Mouse (Mus musculus) erythroid progenitor cell, adult 5-6 weeks (primary cell): Measurements from ENCODE around the gene Insr. TPM values are rescaled to one million over a fixed set of nuclear protein-coding genes. Genes with fewer than 3 reads are reported as not detected.
"Not testable (repeated sequence)": the region's sequence is repeated elsewhere in the genome, so short reads cannot be mapped to it uniquely, and the experiment has no call there.

Source experiments
- ATAC-seq: replicated peaks from 2 replicates; pipeline ENCODE4 v1.8.0; 2016; ENCODE audit warnings: moderate number of reproducible peaks, mild to moderate bottlenecking, moderate TSS enrichment, inconsistent platforms; ENCODE audit not compliant: poor library complexity, low FRiP score, severe bottlenecking
- total RNA-seq, 2 experiments: library from RNA; stranded (forward) in 1 of 2; stranded (reverse) in 1 of 2; fragments of 150-400 nt in 1 of 2; fragments of 186-747, 209-891 nt in 1 of 2; gene quantifications; 2 replicates each; pipeline versions ENCODE4 v1.2.3 to v1.2.4; 2015 to 2017; ENCODE audit warnings: low replicate concordance in 2 of 2

Insr gene
- total RNA-seq, 2 experiments from 2014 or later: 7.1 to 8.0 TPM

DNA sequence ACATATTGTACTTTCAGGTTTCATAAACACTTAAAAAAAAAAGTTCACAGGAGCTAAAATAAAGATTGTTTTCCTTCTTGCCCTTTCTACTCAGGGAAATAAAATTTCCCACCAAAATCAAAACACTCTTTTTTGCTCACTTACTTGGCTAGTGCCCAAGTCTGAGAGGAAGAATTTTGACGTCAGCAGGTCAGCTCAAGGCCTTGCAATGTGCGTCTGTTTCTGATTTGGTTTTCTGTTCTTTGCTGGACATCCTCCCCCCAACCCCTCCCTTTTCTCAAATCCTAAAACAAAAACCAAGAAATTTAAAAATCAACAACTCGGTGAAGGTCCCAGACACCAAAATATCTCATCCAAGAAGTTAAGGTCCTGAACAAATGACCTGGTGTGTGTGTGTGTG lies 70.1 kb downstream of the Insr start:
- no peak for ATAC-seq

DNA sequence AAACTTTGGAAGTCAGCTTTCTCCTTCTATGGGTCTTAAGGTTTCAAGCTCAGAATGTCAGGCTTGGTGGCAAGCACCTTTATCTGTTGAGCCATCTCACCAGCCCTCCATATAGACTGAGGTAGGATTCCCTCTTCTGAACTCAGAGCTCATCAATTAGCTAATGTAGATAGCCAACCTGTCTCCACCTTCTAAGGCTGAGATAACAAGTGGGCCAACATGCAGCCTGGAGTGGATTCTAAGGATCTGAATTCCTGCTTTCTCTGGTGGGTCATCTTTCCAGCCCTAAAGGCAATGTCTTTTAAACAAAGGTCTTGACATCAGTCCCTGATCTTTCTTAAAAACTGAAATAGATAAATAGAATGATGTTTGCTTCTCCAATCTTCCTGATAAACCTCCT lies 70.7 kb downstream of the Insr start:
- ATAC-seq: no peak

- no peak for ATAC-seq
These were observed 74.5 kb downstream of the Insr start for GRCm38 (mm10) chr8:3204758-3205443.

DNA sequence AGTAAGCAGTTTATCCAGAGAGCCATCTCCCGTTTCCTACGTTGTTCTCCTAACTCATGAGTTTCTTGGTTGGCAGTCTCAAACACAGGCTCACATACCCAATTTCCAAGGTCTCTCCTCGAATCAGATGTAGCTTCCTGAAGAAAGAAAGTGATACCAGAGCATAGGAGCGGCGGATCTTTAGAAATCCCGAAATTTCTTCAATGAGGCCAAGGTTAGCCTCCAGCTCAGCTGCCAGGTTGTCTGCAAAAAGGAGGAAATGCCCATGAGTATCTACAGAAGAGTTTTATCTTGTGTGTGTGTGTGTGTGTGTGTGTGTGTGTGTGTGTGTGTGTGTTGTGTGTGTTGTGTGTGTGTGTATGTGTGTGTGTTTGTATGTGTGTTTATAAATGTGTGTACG lies 76.6 kb downstream of the Insr start:
- ATAC-seq: no peak

- ATAC-seq: not testable (repeated sequence)
These were observed 85.1 kb downstream of the Insr start for GRCm38 (mm10) chr8:3194297-3194696.

DNA sequence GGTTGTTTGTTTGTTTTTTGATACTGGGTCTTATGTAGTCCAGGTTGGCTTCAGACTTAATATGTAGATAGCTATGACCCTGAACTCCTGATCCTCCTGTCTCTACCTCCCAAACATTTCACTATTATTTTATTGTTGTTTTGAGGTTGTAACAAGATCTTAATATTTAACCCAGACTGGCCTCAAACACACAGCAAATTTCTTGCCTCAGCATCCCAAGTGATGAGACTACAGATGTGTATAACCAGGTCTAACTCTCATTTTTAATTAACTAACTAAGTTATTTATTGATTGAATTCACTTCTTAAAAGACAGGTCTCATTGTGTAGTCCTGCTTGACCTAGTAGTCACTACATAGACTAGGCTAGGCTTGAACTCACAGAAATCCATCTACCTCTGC lies 88.4 kb downstream of the Insr start:
- ATAC-seq: no peak

DNA sequence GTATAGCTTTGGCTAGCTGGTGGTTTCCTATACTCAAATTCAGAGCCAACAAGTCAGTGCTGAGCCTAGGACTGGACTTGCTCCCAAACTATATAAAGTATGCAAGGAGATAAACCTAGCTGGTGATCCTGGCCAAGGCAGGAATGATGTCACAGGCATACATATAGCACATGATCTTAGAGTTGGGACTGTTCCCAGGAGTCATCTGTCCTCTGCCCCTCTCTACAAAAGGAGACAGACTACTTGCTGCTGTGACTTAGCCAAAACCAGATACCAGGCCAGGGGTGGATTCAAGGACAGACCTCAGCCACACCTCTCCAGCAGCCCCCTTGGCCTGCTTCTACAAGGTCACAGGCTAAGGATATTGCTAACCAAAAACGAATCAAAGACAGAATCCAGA lies 92.0 kb downstream of the Insr start:
- ATAC-seq: no peak

GRCm38 (mm10) chr8:3179930-3180329 lies 99.5 kb downstream of the Insr start:
- no peak for ATAC-seq

- no peak for ATAC-seq
These were observed 102.0 kb downstream of the Insr start for GRCm38 (mm10) chr8:3177440-3177839.

DNA sequence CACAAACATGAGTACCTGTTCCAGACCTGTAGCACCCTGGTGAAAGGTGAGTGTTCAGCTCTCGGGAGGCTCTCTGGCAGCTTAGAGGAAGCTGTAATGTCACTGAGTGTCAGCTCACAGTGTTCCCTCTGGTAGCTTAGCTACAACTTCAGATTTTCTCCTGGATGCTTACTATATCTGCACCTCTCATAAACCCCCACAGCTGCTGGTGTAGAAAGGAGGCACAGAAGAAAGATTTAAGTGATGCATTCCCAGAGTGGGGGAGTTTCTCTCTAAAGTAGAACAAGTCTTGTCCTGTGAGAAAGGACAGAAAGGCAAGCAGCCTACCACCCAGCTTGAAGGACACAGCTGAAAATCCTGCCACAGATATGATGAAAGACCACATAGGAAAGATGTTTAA lies 107.2 kb downstream of the Insr start:
- no peak for ATAC-seq

DNA sequence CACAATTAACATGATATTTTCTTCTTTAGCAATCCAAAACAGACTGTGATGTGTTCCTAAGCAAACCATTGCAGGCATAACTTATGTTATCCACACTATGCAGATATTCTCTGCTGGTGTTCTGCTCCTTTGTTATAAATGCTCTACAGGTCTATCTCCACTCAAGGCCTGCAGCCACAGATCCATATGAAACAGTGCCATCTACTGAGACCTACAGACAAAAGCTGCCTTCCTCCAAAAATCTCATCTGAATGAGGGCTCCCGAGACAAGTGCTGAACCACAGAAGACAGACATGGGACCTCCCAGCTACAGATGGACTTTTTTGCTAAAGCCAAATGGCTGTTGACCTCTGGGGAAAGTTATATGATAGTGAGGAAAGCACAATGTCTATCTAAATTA lies 132.9 kb downstream of the Insr start:
- no peak for ATAC-seq

DNA sequence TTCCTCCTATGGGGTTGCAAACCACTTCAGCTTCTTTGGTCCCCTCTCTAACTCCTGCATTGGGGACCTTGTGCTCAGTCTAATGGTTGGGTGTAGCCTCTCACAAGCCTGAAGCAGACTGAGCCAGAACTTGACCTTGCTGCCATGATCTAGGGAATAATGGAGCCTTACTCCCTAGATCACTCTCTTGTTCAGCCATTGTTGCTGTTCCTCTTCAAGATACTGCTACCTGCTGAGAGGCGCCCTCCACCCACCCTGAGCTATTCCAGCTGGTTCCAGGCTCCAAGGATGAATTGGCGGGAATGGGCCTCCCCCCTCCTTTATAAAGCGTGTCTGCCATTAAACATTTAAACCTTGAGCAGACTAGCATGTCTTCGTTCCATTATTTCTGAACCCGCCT lies 179.0 kb downstream of the Insr start:
- not testable (repeated sequence) for ATAC-seq

Other genes with a start within 250 kb of the Insr start
- gene A430078G23Rik, start 73.8 kb upstream of the Insr start, total RNA-seq (2015; ENCODE audit: low replicate concordance): 1.3 and 4.7 TPM in 2 replicates
- gene A430078G23Rik, start 73.8 kb upstream of the Insr start, total RNA-seq (2017; ENCODE audit: low replicate concordance): 2.4 and 2.8 TPM in 2 replicates
- gene Arhgef18, start 113.4 kb upstream of the Insr start, total RNA-seq (2015; ENCODE audit: low replicate concordance): 7.2 and 7.5 TPM in 2 replicates
- gene Arhgef18, start 113.4 kb upstream of the Insr start, total RNA-seq (2017; ENCODE audit: low replicate concordance): 3.0 and 5.4 TPM in 2 replicates
- gene Pex11g, start 188.1 kb upstream of the Insr start, total RNA-seq (2015; ENCODE audit: low replicate concordance): 0.72 TPM in 1 of 2 replicates, not detected in the other
- gene Pex11g, start 188.1 kb upstream of the Insr start, total RNA-seq (2017; ENCODE audit: low replicate concordance): not detected in 2 replicates
- not detected in 2 replicates for gene Tex45, start 191.2 kb upstream of the Insr start, total RNA-seq (2015; ENCODE audit: low replicate concordance)
- not detected in 2 replicates for gene Tex45, start 191.2 kb upstream of the Insr start, total RNA-seq (2017; ENCODE audit: low replicate concordance)
- 2.9 TPM in 1 of 2 replicates, not detected in the other for gene Zfp358, start 213.5 kb upstream of the Insr start, total RNA-seq (2015; ENCODE audit: low replicate concordance)
- 2.0 TPM in 1 of 2 replicates, not detected in the other for gene Zfp358, start 213.5 kb upstream of the Insr start, total RNA-seq (2017; ENCODE audit: low replicate concordance)
- 45.3 and 65.2 TPM in 2 replicates for gene Mcoln1, start 220.8 kb upstream of the Insr start, total RNA-seq (2015; ENCODE audit: low replicate concordance)
- 82.9 and 267 TPM in 2 replicates for gene Mcoln1, start 220.8 kb upstream of the Insr start, total RNA-seq (2017; ENCODE audit: low replicate concordance)
- 110 and 131 TPM in 2 replicates for gene Pnpla6, start 235.8 kb upstream of the Insr start, total RNA-seq (2015; ENCODE audit: low replicate concordance)
- gene Pnpla6, start 235.8 kb upstream of the Insr start, total RNA-seq (2017; ENCODE audit: low replicate concordance): 147 and 272 TPM in 2 replicates